In genomic region chr10:20056859-20057644, GRCm38 (mm10) we compare ENCODE assay signal across 31 mouse cellular contexts.
DNase-seq lines count a peak whose midpoint lies in the region; ATAC-seq lines count a peak whose summit lies in the region.
"Had no signal": no experiment of that assay in that cellular context is flagged by ENCODE, and none has a peak within 500 bp of the region (broad histone marks: within the 10 kb centered on the region; RNA-seq: fewer than 3 reads in every experiment).

No protein-coding gene starts in this region.

- no peaks in the 10 kb centered on the region for H3K36me3 ChIP-seq in kidney, embryonic 14.5 days (ENCODE audit: control insufficient read depth, insufficient read depth, low read length)
- H3K36me3 ChIP-seq: limb, embryonic 10.5 days; limb, embryonic 15.5 days; liver, embryonic 13.5 days; midbrain, embryonic 12.5 days; neural tube, embryonic 13.5 days had no signal

- H3K4me1 ChIP-seq in kidney, embryonic 14.5 days (ENCODE audit: control insufficient read depth, insufficient read depth, low read length), result no peaks in the 10 kb centered on the region
- H3K4me1 ChIP-seq: embryonic facial prominence, embryonic 13.5 days; limb, embryonic 10.5 days; limb, embryonic 15.5 days; liver, embryonic 13.5 days; midbrain, embryonic 12.5 days; neural tube, embryonic 13.5 days had no signal

- no peak overlapping the region for H3K4me2 ChIP-seq in kidney, embryonic 14.5 days (replicated peaks; ENCODE audit: low read depth, low read length)
- H3K4me2 ChIP-seq: embryonic facial prominence, embryonic 13.5 days; heart, embryonic 13.5 days; hindbrain, embryonic 14.5 days; limb, embryonic 15.5 days; liver, embryonic 13.5 days; midbrain, embryonic 12.5 days; neural tube, embryonic 13.5 days had no signal

- no peaks in the 10 kb centered on the region for H3K9me3 ChIP-seq in kidney, embryonic 14.5 days (ENCODE audit: control insufficient read depth, low read length)
- H3K9me3 ChIP-seq: embryonic facial prominence, embryonic 13.5 days; heart, embryonic 13.5 days; limb, embryonic 10.5 days; limb, embryonic 15.5 days; liver, embryonic 13.5 days; megakaryocyte, embryonic 14.5 days; midbrain, embryonic 12.5 days; neural tube, embryonic 13.5 days had no signal

- no peak overlapping the region for H3K9ac ChIP-seq in kidney, embryonic 14.5 days (ENCODE audit: low read depth, low read length)
- H3K9ac ChIP-seq: embryonic facial prominence, embryonic 13.5 days; heart, embryonic 13.5 days; hindbrain, embryonic 14.5 days; limb, embryonic 15.5 days; liver, embryonic 13.5 days; midbrain, embryonic 12.5 days; neural tube, embryonic 13.5 days had no signal

- H3K27me3 ChIP-seq in kidney, embryonic 14.5 days (ENCODE audit: control insufficient read depth, insufficient read depth, low read length), result no peaks in the 10 kb centered on the region
- H3K27me3 ChIP-seq: embryonic facial prominence, embryonic 13.5 days; heart, embryonic 13.5 days; limb, embryonic 15.5 days; liver, embryonic 13.5 days; megakaryocyte, embryonic 14.5 days; midbrain, embryonic 12.5 days; neural tube, embryonic 13.5 days had no signal

- no peak for DNase-seq in frontal cortex, postnatal 14 days (ENCODE audit: low spot score in 2 of 2)
- peak; percentile 76 for DNase-seq in kidney, adult 8-10 months
- peak; percentile 88 for DNase-seq in kidney, adult 9 months
- DNase-seq in cerebellum, postnatal 4 days (ENCODE audit: low spot score in 2 of 2), result no peak
- no peak for DNase-seq in adrenal gland, adult (ENCODE audit: inconsistent age in 2 of 2, low spot score in 1 of 2)
- DNase-seq: adrenal gland, adult 8-10 months; cerebellum, adult 11-12 months; cerebellum, adult 9-11 months; gastrocnemius, postnatal 25 days; heart, postnatal 10 days; liver, embryonic 13.5 days; lung, adult 18-20 months; lung, postnatal 4 days; right cerebral cortex, postnatal 4 days; thymus, adult 2 months; thymus, postnatal 36 days had no signal

- 91% methylated on average over 14 of the region's 14 CpGs for WGBS in kidney, embryonic 14.5 days

- H3K4me3 ChIP-seq in kidney, embryonic 14.5 days (ENCODE audit: low read length), result no peak overlapping the region
- H3K4me3 ChIP-seq: embryonic facial prominence, embryonic 13.5 days; heart, embryonic 13.5 days; limb, embryonic 10.5 days; limb, embryonic 15.5 days; liver, embryonic 13.5 days; megakaryocyte, embryonic 14.5 days; midbrain, embryonic 12.5 days; neural tube, embryonic 13.5 days had no signal

- no peak overlapping the region for H3K27ac ChIP-seq in kidney, embryonic 14.5 days (ENCODE audit: low read depth, low read length)
- H3K27ac ChIP-seq: embryonic facial prominence, embryonic 13.5 days; heart, embryonic 13.5 days; hindbrain, embryonic 14.5 days; limb, embryonic 10.5 days; limb, embryonic 15.5 days; liver, embryonic 13.5 days; midbrain, embryonic 12.5 days; neural tube, embryonic 13.5 days; stomach, postnatal 0 days had no signal

- ATAC-seq in frontal cortex, adult (ENCODE audit: low TSS enrichment), result peak; percentile 15; the same call in 1 of the 2 replicates
- ATAC-seq in kidney, embryonic 14.5 days (ENCODE audit: low FRiP score, low TSS enrichment), result no peak
- ATAC-seq: activated CD4-positive, CD25-positive, alpha-beta regulatory T cell, adult 4 months; CD4-positive, CD25-positive, alpha-beta regulatory T cell, adult 4 months; intestine, postnatal 0 days; lung, postnatal 0 days had no signal

Comparison
In these comparisons a context has a peak if more than half of its experiments do, and no peak if none do; other contexts are left out.
1. DNase-seq: peak in kidney, adult 8-10 months (2 of 2) and kidney, adult 9 months (single experiment); none in frontal cortex, postnatal 14 days (0 of 2), cerebellum, postnatal 4 days (0 of 2) and adrenal gland, adult (0 of 2).